ENCODE assay signal across 22 mouse cellular contexts in genomic region chr8:93653421-93653820, GRCm38 (mm10).
"Had no signal": no experiment of that assay in that cellular context is flagged by ENCODE, and none has a peak within 500 bp of the region (broad histone marks: within the 10 kb centered on the region; RNA-seq: fewer than 3 reads in every experiment).

No protein-coding gene starts in this region.

- DNase-seq: heart, postnatal 10 days; heart, postnatal 14 days; heart, postnatal 36 days; heart, postnatal 4 days; kidney, adult 11 months; kidney, adult 18-20 months; kidney, adult 2 months; kidney, adult 8-10 months; kidney, adult 9 months; kidney, postnatal 10 days; kidney, postnatal 14 days; kidney, postnatal 25 days; kidney, postnatal 36 days; kidney, postnatal 4 days; layer of hippocampus, adult 9-11 months; layer of hippocampus, postnatal 36 days had no signal

- ATAC-seq: hindbrain, embryonic 16.5 days; hindbrain, postnatal 0 days; inflammation-experienced regulatory T-cells, adult 6 months; intestine, embryonic 15.5 days; intestine, embryonic 16.5 days; intestine, postnatal 0 days had no signal
